Mouse (Mus musculus) heart, adult 2 months (tissue): ENCODE results near the gene Camkmt. TPM values are rescaled to one million over a fixed set of nuclear protein-coding genes. Genes with fewer than 3 reads are reported as not detected.

ENCODE experiments used
- DNase-seq, 2 experiments: peaks; one replicate each; pipeline ENCODE4 v3.0.0; 2021
- H3K27ac ChIP-seq: fragments of 200-600 bp; 2 replicates; pipeline ENCODE4 v1.8.1; 2022
- H3K27me3 ChIP-seq: fragments of 200-500 bp; 2 replicates; pipeline ENCODE4 v1.6.1; 2012; ENCODE audit warnings: mild to moderate bottlenecking, low read length, inconsistent platforms, mixed read lengths; ENCODE audit not compliant: control insufficient read depth, insufficient read depth
- H3K36me3 ChIP-seq: fragments of 200-500 bp; 2 replicates; pipeline ENCODE4 v1.6.1; 2012; ENCODE audit warnings: low read length, inconsistent platforms; ENCODE audit not compliant: control insufficient read depth, insufficient read depth
- H3K4me1 ChIP-seq: fragments of 200-500 bp; 2 replicates; pipeline ENCODE4 v1.6.1; 2011; ENCODE audit warnings: low read length; ENCODE audit not compliant: control insufficient read depth, insufficient read depth
- H3K4me3 ChIP-seq: fragments of 200-600 bp; 2 replicates; pipeline ENCODE4 v1.8.1; 2022
- H3K79me2 ChIP-seq: fragments of 200-500 bp; replicated peaks from 2 replicates; pipeline ENCODE4 v1.6.1; 2012; ENCODE audit warnings: mild to moderate bottlenecking, inconsistent platforms, low read length, moderate library complexity, mixed read lengths; ENCODE audit not compliant: control insufficient read depth, insufficient read depth
- H3K9ac ChIP-seq: fragments of 200-500 bp; 2 replicates; pipeline ENCODE4 v1.6.1; 2012; ENCODE audit warnings: low read depth, mild to moderate bottlenecking, control low read depth, inconsistent platforms, low read length, mixed read lengths
- CTCF ChIP-seq: fragments of 200-600 bp; IDR thresholded peaks from 2 replicates; pipeline ENCODE4 v1.8.1; 2022; ENCODE audit warnings: antibody characterized with exemption, mild to moderate bottlenecking, moderate library complexity
- EP300 ChIP-seq: fragments of 200-500 bp; IDR thresholded peaks from 2 replicates; pipeline ENCODE4 v1.6.1; 2011; ENCODE audit warnings: low read depth, low read length, control low read depth; ENCODE audit not compliant: insufficient read depth
- POLR2A ChIP-seq: fragments of 200-500 bp; IDR thresholded peaks from 2 replicates; pipeline ENCODE4 v1.6.1; 2011; ENCODE audit warnings: mild to moderate bottlenecking, low read depth, low read length, control low read depth; ENCODE audit not compliant: insufficient read depth
- WGBS: fragments of 180-500 bp; shearing (Covaris S2); methylation state at CpG from one replicate; pipeline ENCODE4 v1.1.7; 2018; 5-methylcytosine and 5-hydroxymethylcytosine counted together
- intact Hi-C: fragments of 180-260 bp; cut with DNase I; formaldehyde crosslinking; loops from one replicate; pipeline ENCODE4 v1.15.1; 2025
- polyA plus RNA-seq: library from polyadenylated mRNA; depleted of rRNA; stranded (reverse); fragments of >200 nt; gene quantifications from 2 replicates; pipeline ENCODE4 v1.2.3, GENCODE M21; 2012
- total RNA-seq, 2 experiments: library from RNA; stranded (reverse); gene quantifications; 2 replicates each; pipeline ENCODE4 v1.2.3; 2021

The Camkmt gene
- total and polyA plus RNA-seq, 3 experiments: 1.1 to 4.2 (median 3.5) TPM

GRCm38 (mm10) chr17:85486585-85487480 is 396.5 kb downstream of the Camkmt start:
- H3K79me2 ChIP-seq: no peaks in the 10 kb centered on the region
- no peaks in the 10 kb centered on the region for H3K36me3 ChIP-seq
- H3K27me3 ChIP-seq: peaks cover 19% of the 10 kb centered on the region
- TF ChIP-seq POLR2A (no peak), EP300 (no peak), CTCF (no peak)
- whole genome bisulfite sequencing: 10% methylated on average over 52 of the region's 52 CpGs
- no peak overlapping the region for H3K27ac ChIP-seq
- no peaks in the 10 kb centered on the region for H3K4me1 ChIP-seq
- intact Hi-C loops: no loop called here
- H3K9ac ChIP-seq: no peak overlapping the region
- no peak overlapping the region for H3K4me3 ChIP-seq
- DNase-seq: no peak

GRCm38 (mm10) chr17:85487531-85487930 is 397.2 kb downstream of the Camkmt start:
- peaks cover 19% of the 10 kb centered on the region for H3K27me3 ChIP-seq
- no peak for DNase-seq
- H3K4me3 ChIP-seq: no peak overlapping the region
- H3K27ac ChIP-seq: no peak overlapping the region
- TF ChIP-seq EP300: no peak
- TF ChIP-seq CTCF: no peak
- no peak for TF ChIP-seq POLR2A
- H3K36me3 ChIP-seq: no peaks in the 10 kb centered on the region
- WGBS: 74% methylated on average over 3 of the region's 3 CpGs
- no peaks in the 10 kb centered on the region for H3K4me1 ChIP-seq
- H3K79me2 ChIP-seq: no peaks in the 10 kb centered on the region
- intact Hi-C loops: no loop called here
- H3K9ac ChIP-seq: no peak overlapping the region

- Histone ChIP-seq H3K4me1 (no peaks in the 10 kb centered on the region), H3K9ac (no peak overlapping the region), H3K4me3 (no peak overlapping the region), H3K27ac (no peak overlapping the region), H3K36me3 (no peaks in the 10 kb centered on the region), H3K27me3 (peaks cover 17% of the 10 kb centered on the region), H3K79me2 (no peaks in the 10 kb centered on the region)
- no peak for TF ChIP-seq EP300
- TF ChIP-seq POLR2A: no peak
- intact Hi-C loops: no loop called here
- DNase-seq: no peak
- 14% methylated on average over 14 of the region's 14 CpGs for WGBS
These were observed 398.5 kb downstream of the Camkmt start for GRCm38 (mm10) chr17:85488601-85489487.

GRCm38 (mm10) chr17:85489488-85489980 is 399.2 kb downstream of the Camkmt start:
- no peaks in the 10 kb centered on the region for H3K36me3 ChIP-seq
- no peak for TF ChIP-seq EP300
- TF ChIP-seq POLR2A: no peak
- no peak for TF ChIP-seq CTCF
- H3K4me1 ChIP-seq: no peaks in the 10 kb centered on the region
- H3K4me3 ChIP-seq: no peak overlapping the region
- DNase-seq: no peak
- WGBS: 10% methylated on average over 10 of the region's 10 CpGs
- H3K79me2 ChIP-seq: no peaks in the 10 kb centered on the region
- H3K27me3 ChIP-seq: peaks cover 14% of the 10 kb centered on the region
- H3K27ac ChIP-seq: no peak overlapping the region
- intact Hi-C loops: no loop called here
- no peak overlapping the region for H3K9ac ChIP-seq

- Histone ChIP-seq H3K27me3 (peaks cover 4% of the 10 kb centered on the region), H3K4me3 (no peak overlapping the region), H3K4me1 (no peaks in the 10 kb centered on the region), H3K9ac (no peak overlapping the region), H3K36me3 (no peaks in the 10 kb centered on the region), H3K79me2 (no peaks in the 10 kb centered on the region), H3K27ac (no peak overlapping the region)
- no peak for DNase-seq
- WGBS: 58% methylated on average over 3 of the region's 3 CpGs
- intact Hi-C loops: no loop called here
- TF ChIP-seq EP300 (no peak), POLR2A (no peak), CTCF (no peak)
These were observed 401.1 kb downstream of the Camkmt start for GRCm38 (mm10) chr17:85491491-85491890.
